Mouse (Mus musculus): Measurements from ENCODE around the gene Tspan8. TPM values are rescaled to one million over a fixed set of nuclear protein-coding genes. Genes with fewer than 3 reads are reported as not detected.
"Not testable (repeated sequence)": the region's sequence is repeated elsewhere in the genome, so short reads cannot be mapped to it uniquely, and the experiment has no call there.

Tspan8 gene
- total RNA-seq (2021): 1 to 10 TPM in 1 of 2 experiments, under 1 TPM in 1; 0.56 to 1.7 TPM
- long read RNA-seq, experiment 1: 0 reads
- long read RNA-seq, experiment 2: 0 reads

DNA sequence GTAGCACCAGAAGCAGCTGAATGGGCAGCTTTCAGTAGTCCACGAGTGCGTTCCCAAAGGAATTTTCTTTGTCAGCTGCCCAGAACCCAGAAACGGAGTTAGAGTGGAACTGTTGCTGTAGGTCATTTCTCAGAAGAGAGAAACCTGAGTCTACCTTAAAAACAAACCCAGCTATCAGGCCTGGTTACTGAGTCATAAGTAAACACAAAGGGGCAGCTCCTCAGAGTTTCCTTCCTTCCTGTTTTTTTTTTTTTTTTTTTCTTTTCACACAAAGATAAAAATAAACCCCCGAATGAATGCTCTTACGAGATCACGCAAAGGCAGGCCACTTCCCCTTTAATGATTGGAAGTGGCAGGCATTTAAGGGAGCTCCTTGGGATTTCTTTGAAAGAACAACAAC lies at the start of gene Tspan8:
Gene Tspan8, plus strand, starts transcription at position 322 of the 400 bp plus-strand sequence.
- Histone ChIP-seq H3K4me3 (no peak within 1 kb of the TSS), H3K27ac (no peak within 1 kb of the TSS)
- no peak for DNase-seq (ENCODE audit: extremely low spot score in 1 of 2, low spot score in 2 of 2)
- TF ChIP-seq CTCF (IDR thresholded peaks at IDR 0.05): no peak
- intact Hi-C loops (cut with DNase I): no loop called here

DNA sequence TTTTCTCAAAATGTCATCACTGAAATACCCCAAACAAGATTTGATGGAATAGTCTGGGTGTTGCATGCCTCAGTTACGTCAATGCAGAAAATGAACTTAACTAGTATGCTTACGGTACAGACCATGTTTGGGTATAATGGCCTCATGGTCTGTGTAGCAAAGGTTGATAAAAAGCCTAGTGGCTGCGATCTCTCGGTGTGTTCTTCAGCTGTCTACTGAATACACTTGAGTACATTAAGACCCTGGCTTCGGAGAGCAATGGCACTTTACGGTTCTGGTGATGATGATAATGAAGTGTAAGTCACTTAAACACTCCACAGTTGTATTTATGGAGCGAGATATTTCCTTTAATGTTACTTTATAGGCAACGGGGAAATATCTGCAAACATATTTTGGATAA lies 46.6 kb upstream of the Tspan8 start:
- intact Hi-C loops (cut with DNase I): no loop called here
- DNase-seq (ENCODE audit: extremely low spot score in 1 of 2, low spot score in 2 of 2): no peak
- no peak for TF ChIP-seq CTCF (IDR thresholded peaks at IDR 0.05)

DNA sequence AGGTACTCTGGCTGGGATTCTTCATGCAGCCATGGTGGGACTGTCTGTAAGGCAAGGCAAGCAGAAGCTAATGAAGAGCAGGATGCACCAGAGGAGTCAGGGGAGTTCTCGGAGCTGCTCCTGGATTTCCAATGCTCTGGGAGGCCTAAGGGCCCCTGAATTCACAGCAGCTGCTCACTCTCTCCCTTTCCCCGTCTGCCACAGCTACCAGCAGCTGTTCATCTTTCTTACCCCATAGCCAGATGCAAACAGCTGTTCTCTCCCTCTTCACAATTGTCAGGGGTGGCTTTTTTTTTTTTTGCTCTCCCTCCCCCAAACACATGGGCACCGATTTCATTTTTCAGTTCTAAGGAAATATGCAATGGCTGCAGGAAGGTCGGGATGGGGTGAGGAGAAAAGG lies 42.2 kb upstream of the Tspan8 start:
- intact Hi-C loops (cut with DNase I): no loop called here
- no peak for DNase-seq (ENCODE audit: extremely low spot score in 1 of 2, low spot score in 2 of 2)
- TF ChIP-seq CTCF (IDR thresholded peaks at IDR 0.05): no peak
- Histone ChIP-seq H3K4me3 (no peak overlapping the region), H3K27ac (no peak overlapping the region)

More for the DNA sequence above, 46.6 kb upstream of the Tspan8 start:
- H3K4me3 ChIP-seq: no peak overlapping the region
- H3K27ac ChIP-seq: no peak overlapping the region

DNA sequence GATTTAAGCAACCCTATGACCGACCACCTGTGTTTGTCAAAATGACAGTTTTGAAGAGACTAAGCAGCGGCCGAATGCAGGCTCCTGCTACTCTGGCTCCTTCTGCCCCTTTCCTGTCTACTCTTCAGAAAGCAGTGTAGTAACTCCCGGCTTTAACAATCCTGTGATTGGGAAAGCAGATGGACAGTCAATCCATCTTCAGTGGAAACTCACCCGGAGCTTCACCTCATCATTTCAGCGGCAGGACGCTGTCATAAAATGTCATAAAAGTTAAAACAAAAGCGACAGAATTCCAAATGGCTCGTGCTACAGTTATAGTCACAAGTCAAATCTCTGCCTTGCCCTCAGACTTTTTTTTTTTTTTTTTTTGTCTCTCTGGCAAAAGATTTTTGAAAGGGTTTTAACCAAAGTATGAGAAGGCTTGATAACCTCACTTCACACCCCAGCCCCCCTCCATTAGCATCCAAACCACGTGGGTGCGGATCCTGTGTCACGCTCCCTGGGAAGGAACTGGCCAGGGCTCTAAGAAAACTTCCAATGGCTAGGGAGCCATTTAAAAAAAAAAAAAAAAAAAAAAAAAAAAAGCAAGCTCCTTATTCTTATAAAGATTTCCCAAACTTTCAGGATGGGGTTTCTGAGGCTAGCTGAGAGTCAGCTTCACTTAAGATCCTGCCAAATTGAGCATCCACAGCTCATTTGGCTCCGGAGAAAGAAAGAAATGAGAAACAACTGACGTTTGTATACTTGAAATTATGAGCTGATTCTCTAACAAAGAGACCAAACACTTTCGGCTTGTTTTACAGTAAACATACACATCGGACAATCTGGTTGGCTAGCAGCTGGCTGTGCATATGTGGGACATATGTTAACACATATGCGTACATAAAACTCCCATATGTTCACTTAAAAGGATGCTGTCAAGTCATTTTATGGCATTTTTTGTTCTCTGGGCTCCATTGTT lies 40.4 kb upstream of the Tspan8 start:
- TF ChIP-seq CTCF (IDR thresholded peaks at IDR 0.05): no peak
- Histone ChIP-seq H3K4me3 (no peak overlapping the region), H3K27ac (no peak overlapping the region)
- intact Hi-C loops (cut with DNase I): no loop called here
- DNase-seq (ENCODE audit: extremely low spot score in 1 of 2, low spot score in 2 of 2): no peak

DNA sequence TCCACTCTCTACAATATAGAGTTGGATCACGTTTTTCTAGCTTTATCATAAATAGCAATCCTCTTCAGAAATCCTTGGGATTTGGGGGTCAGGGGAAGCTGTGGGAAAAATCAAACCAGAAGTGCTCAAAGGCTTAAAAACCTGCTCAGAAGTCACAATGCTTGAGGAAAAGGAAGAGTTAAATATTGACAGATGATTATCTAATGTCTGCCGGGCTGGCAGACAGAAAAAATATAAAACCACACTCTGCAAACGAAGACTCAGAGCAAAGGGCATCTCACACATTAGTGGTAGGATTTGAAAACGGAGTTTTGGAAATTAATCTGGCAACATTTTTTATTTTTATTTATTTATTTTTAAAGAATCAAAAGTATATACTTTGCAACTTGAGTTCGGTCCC lies 39.3 kb upstream of the Tspan8 start:
- Histone ChIP-seq H3K4me3 (no peak overlapping the region), H3K27ac (no peak overlapping the region)
- intact Hi-C loops (cut with DNase I): no loop called here
- DNase-seq (ENCODE audit: extremely low spot score in 1 of 2, low spot score in 2 of 2): no peak
- no peak for TF ChIP-seq CTCF (IDR thresholded peaks at IDR 0.05)

DNA sequence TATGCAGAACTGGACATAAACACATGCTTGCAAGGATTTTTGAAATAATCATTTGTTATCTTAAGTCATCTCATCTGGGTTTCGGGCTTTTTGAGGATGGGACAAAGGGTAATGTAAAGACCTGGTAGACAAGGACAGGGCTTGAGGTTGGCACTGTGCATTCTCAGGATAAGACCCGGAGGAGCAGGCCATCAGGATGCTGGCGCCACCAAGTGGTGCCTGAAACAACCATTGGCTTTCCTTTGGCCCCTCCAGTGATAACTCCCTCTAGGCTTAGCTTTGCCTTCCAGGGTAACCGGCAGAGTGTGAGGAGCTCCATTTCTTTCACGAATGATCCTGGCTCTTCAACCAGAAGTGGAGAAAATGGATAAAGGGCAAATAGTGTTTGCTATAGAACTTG lies 38.0 kb upstream of the Tspan8 start:
- DNase-seq (ENCODE audit: extremely low spot score in 1 of 2, low spot score in 2 of 2): peak in 1 of 2 experiments; percentile 32
- intact Hi-C loops (cut with DNase I): no loop called here
- peak; percentile 43 for TF ChIP-seq CTCF (IDR thresholded peaks at IDR 0.05)
- Histone ChIP-seq H3K4me3 (no peak overlapping the region), H3K27ac (no peak overlapping the region)

DNA sequence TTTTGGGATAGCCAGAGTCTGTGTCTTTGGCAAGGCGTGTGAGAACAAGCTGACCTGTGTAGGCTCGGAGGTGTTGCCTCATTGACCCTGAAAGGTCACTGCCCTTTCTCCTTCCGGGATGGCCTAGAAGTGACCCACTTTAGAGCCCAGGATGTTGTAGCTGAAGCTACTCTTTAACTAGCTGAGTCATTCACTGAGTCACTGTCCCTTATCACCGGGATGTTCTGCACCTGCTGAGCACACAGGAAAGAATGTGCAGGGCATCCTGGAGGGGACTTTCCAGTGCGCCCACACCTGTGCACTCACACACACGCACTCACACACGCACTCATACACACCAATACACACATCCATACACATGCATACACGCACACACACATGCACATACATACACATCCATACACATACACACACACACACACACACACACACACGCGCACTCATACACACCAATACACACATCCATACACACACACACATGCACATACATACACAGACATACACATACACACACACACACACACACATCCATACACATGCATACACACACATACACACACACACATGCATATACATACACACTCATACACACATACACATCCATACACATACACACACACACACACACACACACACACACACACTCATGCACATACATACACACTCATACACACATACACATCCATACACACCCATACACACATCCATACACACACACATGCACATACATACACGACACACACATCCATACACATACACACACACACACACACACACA lies 36.2 kb upstream of the Tspan8 start:
- Histone ChIP-seq H3K27ac (no peak overlapping the region), H3K4me3 (no peak overlapping the region)
- intact Hi-C loops (cut with DNase I): no loop called here
- no peak for TF ChIP-seq CTCF (IDR thresholded peaks at IDR 0.05)
- no peak for DNase-seq (ENCODE audit: extremely low spot score in 1 of 2, low spot score in 2 of 2)

DNA sequence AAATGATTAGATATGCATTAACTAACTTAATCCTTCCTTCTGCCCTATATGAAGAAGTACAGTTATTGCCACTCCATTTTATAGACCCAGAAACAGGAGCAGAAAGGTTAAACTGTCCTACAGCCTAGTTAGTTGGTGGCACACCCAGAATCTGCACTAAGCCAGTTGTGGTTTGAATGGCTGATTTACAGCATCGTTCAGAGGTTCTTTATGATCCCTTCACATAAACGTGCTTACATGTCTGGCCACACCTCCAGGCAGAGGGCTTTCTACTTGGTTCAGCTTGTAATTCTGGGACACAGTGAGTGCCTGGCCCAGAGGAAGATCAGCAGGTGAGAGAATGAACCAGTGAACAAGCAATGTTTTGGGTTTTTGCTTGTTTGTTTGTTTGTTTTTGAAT lies 33.4 kb upstream of the Tspan8 start:
- no peak for DNase-seq (ENCODE audit: extremely low spot score in 1 of 2, low spot score in 2 of 2)
- H3K4me3 ChIP-seq: no peak overlapping the region
- TF ChIP-seq CTCF (IDR thresholded peaks at IDR 0.05): no peak
- intact Hi-C loops (cut with DNase I): no loop called here
- no peak overlapping the region for H3K27ac ChIP-seq

DNA sequence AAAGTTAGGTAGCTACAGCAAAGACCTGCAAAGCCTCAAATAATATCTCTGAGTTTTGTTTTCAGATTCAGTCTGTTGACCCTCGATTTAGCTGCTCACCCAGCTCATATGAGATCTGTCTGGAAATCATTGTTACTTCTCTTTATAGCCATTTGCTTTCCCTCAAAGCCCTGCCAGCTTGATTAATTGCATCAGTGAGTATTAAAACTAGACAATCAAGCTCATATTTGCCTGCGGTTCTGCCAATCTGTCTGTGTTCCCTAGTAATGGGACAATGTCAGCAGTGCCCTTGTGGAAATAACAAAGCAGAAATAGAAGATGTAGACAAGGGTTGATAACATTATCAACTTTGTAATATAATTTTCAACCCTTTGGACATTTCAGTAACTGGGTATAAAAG lies 25.8 kb upstream of the Tspan8 start:
- TF ChIP-seq CTCF (IDR thresholded peaks at IDR 0.05): no peak
- Histone ChIP-seq H3K27ac (no peak overlapping the region), H3K4me3 (no peak overlapping the region)

DNA sequence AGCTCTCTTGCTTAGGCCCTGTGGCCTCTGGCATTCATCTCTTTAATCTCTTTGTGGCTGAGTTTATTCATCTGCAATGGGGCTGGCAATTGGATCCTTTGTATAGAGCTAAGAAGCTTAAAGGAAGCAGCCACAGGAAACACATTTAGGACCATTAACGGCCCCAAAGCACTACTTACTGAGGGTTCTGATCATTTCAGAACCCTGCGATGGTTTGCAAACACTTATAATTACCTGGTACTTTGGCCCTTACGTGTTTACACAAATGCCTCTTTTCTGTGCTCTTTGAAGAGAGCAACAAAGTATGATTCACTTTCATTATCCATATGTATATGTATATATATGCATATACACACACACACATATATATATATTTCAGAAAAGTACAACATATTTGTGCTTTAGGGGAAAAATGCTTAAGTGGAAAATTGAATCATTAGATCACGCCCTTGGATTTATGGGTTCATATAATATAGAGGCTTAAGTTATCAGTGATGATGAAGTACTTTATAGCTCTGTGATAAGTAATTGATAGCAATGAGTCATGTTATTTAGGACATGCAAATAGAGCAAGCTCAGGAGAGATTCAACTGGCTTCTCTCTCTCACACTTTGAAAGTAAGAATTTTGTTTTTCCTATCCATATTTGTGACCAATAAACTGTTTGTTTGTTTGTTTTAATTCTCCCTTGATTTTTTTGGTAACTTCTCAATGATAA lies 20.4 kb upstream of the Tspan8 start:
- no peak for TF ChIP-seq CTCF (IDR thresholded peaks at IDR 0.05)
- no peak for DNase-seq (ENCODE audit: extremely low spot score in 1 of 2, low spot score in 2 of 2)
- intact Hi-C loops (cut with DNase I): no loop called here
- Histone ChIP-seq H3K4me3 (no peak overlapping the region), H3K27ac (no peak overlapping the region)

More for the DNA sequence above, 25.8 kb upstream of the Tspan8 start:
- DNase-seq (ENCODE audit: extremely low spot score in 1 of 2, low spot score in 2 of 2): no peak
- intact Hi-C loops (cut with DNase I): no loop called here

DNA sequence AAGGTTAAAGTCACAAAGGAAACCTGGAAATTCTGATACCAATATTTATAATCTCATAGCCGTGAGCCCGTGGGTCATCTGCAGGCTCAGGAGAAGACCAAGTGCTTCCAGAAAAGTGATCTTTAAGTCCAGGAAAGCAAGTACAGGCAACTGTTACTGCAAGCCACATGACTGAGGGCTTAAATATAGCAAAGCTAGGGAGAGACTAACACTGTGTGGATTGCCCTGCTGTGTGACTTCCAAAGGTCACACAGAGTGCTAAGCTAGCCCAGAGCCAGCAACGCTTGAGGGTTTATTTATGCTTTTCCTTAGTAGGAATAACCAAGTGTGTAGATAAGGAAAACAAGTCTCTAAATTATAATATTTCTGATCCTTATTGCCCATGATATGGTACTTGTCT lies 15.2 kb upstream of the Tspan8 start:
- no peak for DNase-seq (ENCODE audit: extremely low spot score in 1 of 2, low spot score in 2 of 2)
- H3K4me3 ChIP-seq: no peak overlapping the region
- H3K27ac ChIP-seq: no peak overlapping the region
- TF ChIP-seq CTCF (IDR thresholded peaks at IDR 0.05): no peak
- intact Hi-C loops (cut with DNase I): no loop called here

DNA sequence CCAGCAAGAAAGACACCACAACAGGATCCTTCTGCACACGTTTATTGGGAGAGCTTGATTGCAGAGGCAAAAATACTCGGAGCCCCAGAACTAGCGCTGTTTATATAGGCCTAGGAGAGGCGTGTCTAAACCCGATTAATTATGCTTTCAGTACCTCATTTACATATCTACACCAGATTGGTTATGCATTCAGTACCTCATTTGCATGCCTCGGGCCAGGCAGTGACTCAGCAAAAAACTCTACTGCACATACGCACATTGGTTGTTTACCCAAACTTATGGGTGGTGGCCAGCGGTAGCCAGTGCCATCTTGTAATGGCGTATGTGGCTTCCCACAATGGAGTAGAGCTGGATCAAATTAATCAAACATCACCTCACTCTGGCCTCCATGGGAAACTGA lies 13.6 kb upstream of the Tspan8 start:
- H3K27ac ChIP-seq; intact Hi-C loops (cut with DNase I); H3K4me3 ChIP-seq; DNase-seq (ENCODE audit: extremely low spot score in 1 of 2, low spot score in 2 of 2): not testable (repeated sequence)
